Mouse (Mus musculus) heart, postnatal 0 days (tissue): ENCODE data around the gene Ptgs1.

Source experiments
- CTCF ChIP-seq: IDR thresholded peaks from 2 replicates; pipeline ENCODE4 v1.5.1; 2016; ENCODE audit warnings: antibody characterized with exemption, control low read depth, low read depth
- EP300 ChIP-seq: IDR thresholded peaks from 2 replicates; pipeline ENCODE4 v1.6.1; 2016; ENCODE audit warnings: antibody characterized with exemption, low read depth

- TF ChIP-seq CTCF (no peak), EP300 (no peak)
Observed at GRCm38 (mm10) chr2:36259382-36259781, 29.2 kb downstream of the Ptgs1 start.
